Mouse (Mus musculus) embryo, embryonic 10.5 days (tissue): ENCODE results near the gene Olfr196.
"Not testable (repeated sequence)": the region's sequence is repeated elsewhere in the genome, so short reads cannot be mapped to it uniquely, and the experiment has no call there.

Source experiments
- DNase-seq: peaks from one replicate; pipeline ENCODE4 v3.0.0-alpha.2; 2015; ENCODE audit warnings: low spot score

The Olfr196 gene

GRCm38 (mm10) chr16:59170354-59170753, at the start of gene Olfr196:
TSS of gene Olfr196 (minus strand) at chr16:59170454.
- DNase-seq, result no peak

- not testable (repeated sequence) for DNase-seq
These were observed 49.4 kb upstream of the Olfr196 start, which contains the start of gene Olfr199 for GRCm38 (mm10) chr16:59219667-59220066. TSS of gene Olfr199 (minus strand) at chr16:59219767.

GRCm38 (mm10) chr16:59217861-59218260, 47.6 kb upstream of the Olfr196 start:
- not testable (repeated sequence) for DNase-seq

GRCm38 (mm10) chr16:59203433-59203832, 33.2 kb upstream of the Olfr196 start, which contains the start of gene Olfr198:
TSS of gene Olfr198 (minus strand) at chr16:59203533.
- DNase-seq, result not testable (repeated sequence)

DNA sequence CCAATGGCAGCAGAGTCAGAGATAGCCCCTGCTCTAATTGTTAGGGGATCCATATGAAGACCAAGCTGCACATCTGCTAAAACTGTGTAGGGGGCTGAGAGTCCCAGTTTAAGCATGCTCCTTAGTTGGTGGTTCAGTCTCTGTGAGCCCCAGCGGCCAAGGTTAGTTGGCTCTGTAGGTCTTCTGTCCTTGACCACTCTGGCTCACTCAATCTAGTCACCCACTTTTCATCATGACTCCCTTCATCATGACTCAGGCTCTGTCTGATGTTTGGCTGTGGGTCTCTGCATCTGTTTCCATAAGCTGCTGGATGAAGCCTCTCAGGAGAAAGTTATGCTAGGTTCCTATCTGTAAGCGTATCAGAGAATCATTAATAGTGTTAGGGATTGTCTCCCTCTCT, 18.3 kb downstream of the Olfr196 start:
- DNase-seq, result no peak

GRCm38 (mm10) chr16:59146746-59147145, 23.5 kb downstream of the Olfr196 start, which contains the start of gene Olfr195:
TSS of gene Olfr195 (plus strand) at chr16:59147046.
- no peak for DNase-seq

DNA sequence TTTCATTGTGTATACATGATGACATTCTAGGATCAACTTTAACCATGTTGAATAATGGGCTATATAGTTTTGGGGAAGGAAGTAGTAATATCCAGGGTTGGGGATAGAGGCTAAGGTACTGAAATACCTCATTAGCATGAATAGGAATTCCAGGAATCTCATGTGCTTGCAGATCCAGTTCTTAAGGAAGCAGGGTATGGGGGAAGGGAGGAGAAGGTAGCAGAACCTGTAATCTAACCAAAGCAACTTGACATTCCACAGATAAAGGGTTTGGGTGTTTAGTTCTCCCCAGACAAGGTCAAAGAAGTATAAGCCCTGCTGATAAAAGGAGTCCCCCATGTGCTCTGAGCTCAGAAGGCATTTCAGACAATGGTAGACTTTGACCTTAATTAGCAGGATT, 29.1 kb downstream of the Olfr196 start:
- no peak for DNase-seq

DNA sequence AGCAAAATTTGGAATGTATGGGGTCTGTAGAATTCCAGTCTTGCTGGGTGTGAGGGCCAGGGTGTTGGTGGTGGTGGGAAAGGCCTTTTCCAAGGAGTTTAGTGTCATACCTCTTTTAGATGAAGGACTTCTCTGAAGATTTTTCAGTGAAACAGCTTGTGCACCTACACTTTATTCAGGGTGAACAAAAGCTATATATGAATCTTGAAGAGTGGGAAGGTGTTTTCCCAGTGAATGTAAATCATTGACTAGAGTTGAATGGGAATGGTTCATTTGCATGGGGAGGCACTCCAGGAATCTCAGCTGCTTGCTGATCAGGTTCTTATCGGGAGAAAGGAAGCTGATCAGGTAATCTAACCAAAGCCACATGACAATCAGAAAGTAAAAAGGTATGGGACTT, 39.5 kb downstream of the Olfr196 start:
- DNase-seq, result no peak

- no peak for DNase-seq
These were observed 49.3 kb downstream of the Olfr196 start, which contains the start of gene Olfr194 for GRCm38 (mm10) chr16:59120969-59121368. TSS of gene Olfr194 (minus strand) at chr16:59121069.
